Mouse (Mus musculus) natural killer cell, adult 2 months (primary cell): ENCODE measurements around the gene Gm3591.
"Not testable (repeated sequence)": the region's sequence is repeated elsewhere in the genome, so short reads cannot be mapped to it uniquely, and the experiment has no call there.

ENCODE experiments used
- DNase-seq, 2 experiments: peaks; one replicate each; pipeline ENCODE4 v3.0.0; 2022; ENCODE audit warnings: low spot score in 2 of 2

Gm3591 gene

DNA sequence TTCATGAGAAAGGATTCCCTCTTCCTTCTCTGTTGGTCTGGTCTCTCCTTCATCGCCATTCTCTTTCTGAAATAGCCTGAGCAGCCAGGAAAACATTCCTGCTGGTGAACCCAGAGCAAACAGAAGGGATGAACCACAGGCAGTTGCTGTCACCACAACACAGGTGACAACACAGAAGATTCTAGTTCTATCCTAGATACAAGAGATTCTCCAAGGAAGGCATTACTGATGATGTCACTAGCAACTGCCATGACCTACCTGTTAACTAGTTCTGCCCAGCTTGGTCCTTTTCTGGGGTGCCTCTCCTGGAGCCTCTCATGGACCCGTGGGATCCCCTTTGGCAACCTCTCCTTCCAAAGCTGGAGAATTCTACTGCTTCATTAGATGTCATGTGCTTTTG lies at the start of gene Gm3591:
TSS of gene Gm3591 (minus strand) at position 101 of the 400 bp plus-strand sequence.
- DNase-seq = not testable (repeated sequence)

DNA sequence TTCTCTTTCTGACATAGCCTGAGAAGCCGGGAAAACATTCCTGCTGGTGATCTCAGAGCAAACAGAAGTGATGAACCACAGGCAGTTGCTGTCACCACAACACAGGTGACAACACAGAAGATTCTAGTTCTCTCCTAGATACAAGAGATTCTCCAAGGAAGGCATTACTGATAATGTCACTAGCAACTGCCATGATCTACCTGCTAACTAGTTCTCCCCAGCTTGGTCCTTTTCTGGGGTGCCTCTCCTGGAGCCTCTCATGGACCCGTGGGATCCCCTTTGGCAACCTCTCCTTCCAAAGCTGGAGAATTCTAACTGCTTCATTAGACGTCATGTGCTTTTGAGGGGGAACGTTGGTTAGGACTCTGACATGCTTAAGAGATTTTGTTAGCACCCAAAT lies 32.2 kb upstream of the Gm3591 start, which contains the start of gene Gm3594:
TSS of gene Gm3594 (minus strand) at position 101 of the 400 bp plus-strand sequence.
- DNase-seq = not testable (repeated sequence)

DNA sequence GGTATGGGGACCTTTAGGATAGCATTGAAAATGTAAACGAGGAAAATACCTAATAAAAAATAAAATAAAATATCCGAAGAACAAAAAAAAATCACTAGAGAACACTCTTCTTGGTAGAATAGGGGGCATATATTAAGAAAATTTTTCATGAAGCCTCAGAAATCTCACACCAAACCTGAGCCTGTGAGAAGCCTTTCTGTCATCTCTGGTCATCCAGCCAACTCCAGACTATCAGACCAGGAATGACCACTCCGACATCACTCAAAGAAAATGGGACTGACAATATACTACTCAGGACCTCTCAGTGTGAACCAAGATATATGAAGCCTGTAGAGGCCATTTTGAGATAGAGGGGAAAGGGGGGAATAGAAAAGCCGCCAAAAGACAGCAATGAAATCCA lies 28.5 kb upstream of the Gm3591 start:
- DNase-seq = not testable (repeated sequence)

DNA sequence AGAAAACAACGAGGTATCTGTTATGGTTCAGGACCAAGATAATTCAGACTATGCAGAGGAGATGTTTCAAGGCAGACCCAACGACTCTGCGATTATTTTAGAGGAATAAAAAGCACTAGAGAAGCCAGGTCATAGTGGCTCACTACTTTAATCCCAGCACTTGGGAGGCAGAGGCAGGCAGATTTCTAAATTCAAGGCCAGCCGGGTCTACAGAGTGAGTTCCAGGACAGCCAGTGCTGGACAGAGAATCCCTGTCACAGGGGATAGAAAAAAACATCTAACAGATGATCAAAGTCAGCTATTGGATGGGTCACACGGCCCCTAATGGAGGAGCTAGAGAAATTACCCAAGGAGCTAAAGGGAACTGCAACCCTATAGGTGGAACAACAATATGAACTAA lies 27.9 kb upstream of the Gm3591 start:
- DNase-seq = not testable (repeated sequence)

DNA sequence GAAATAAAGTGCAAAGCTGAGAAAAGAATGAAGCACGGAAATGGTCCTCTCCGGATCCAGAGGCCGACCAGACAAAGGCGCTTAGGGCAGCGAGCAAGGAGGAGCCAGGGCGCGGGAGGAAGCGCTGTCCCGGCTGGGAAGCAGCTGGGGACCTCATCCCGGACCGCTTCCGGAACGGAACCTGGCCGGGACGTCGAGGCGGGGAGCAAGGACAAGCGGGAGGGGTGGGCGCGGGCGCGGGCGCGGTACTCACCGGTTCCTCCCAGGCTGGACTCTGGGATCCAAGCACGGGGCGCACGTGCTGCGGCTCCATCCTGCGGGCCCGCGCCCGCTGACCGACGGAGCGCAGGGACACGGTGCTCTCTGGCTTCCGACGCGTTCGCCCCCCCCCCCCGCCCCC lies 14.5 kb upstream of the Gm3591 start:
- not testable (repeated sequence) for DNase-seq

DNA sequence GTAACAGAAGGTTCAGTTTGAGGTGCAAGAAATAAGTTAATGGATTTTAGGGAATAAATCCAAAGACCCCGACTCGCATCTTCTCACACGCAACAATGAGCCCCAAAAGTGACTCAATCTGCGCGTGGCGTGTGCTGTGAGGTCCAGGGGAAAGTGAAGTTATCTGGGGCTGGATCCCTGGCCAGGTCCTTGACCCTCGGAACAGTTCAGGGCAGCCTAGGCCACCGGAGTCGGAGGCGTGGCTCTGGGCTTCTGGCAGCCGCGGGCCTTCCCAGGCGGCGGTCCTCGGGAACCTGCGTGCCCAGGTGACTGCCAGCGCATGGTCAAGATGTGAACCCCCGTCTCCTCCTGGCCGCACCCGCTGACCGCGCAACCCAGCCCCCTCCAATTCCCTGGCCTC lies 14.1 kb upstream of the Gm3591 start:
- not testable (repeated sequence) for DNase-seq

DNA sequence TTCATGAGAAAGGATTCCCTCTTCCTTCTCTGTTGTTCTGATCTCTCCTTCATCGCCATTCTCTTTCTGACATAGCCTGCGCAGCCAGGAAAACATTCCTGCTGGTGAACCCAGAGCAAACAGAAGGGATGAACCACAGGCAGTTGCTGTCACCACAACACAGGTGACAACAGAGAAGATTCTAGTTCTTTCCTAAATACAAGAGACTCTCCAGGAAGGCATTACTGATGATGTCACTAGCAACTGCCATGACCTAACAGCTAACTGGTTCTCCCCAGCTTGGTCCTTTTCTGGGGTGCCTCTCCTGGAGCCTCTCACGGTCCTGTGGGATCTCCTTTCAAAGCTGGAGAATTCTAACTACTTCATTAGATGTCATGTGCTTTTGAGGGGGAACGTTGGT lies 22.1 kb downstream of the Gm3591 start, which contains the start of gene Gm16440:
TSS of gene Gm16440 (minus strand) at position 101 of the 400 bp plus-strand sequence.
- not testable (repeated sequence) for DNase-seq
